Mouse (Mus musculus): Measurements from ENCODE around the gene Fam129c.

GRCm38 (mm10) chr8:71633164-71633563 lies 35.7 kb downstream of the Fam129c start:
- peak; percentile 20; the same call in 1 of the 2 replicates for TF ChIP-seq CTCF (IDR thresholded peaks at IDR 0.05; ENCODE audit: borderline replicate concordance, extremely low read depth, insufficient read depth, insufficient read length)
- TF ChIP-seq POLR2A (IDR thresholded peaks at IDR 0.05; ENCODE audit: borderline replicate concordance, extremely low read depth, insufficient read depth, insufficient read length, poor library complexity, severe bottlenecking) = no peak

All from brain, embryonic 14.5 days (tissue).